Mouse (Mus musculus): ENCODE results near the gene Zfp628.

Gene Zfp628

GRCm38 (mm10) chr7:4940068-4940479 lies 25.1 kb downstream of the Zfp628 start:
- DNase-seq (ENCODE audit: low spot score in 2 of 2) = peak; percentile 65 to 79

GRCm38 (mm10) chr7:4942673-4943072 lies 27.7 kb downstream of the Zfp628 start:
- DNase-seq (ENCODE audit: low spot score in 2 of 2) = no peak

- peak; percentile 86 to 91 for DNase-seq (ENCODE audit: low spot score in 2 of 2)
Observed at GRCm38 (mm10) chr7:4943223-4943815, 28.3 kb downstream of the Zfp628 start.

DNA sequence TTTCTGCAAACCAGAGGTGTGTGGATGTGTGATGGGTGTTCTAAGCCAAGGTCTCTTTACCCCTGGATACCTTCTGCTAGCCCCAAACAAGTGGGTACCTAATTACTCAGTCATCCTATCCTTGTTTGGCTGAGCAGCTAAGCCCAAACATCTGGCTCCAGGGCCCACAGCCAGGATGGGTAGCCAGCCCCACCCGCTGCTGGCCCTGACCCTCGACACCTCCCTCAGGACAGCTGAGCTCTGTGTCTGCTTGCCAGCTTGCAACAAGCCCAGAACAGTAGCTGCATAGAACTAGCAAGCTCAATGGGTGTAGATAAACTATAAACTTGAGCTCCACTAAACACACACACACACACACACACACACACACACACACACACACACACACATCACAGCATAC lies 32.8 kb downstream of the Zfp628 start:
- DNase-seq (ENCODE audit: low spot score in 2 of 2) = no peak

GRCm38 (mm10) chr7:4948386-4948785 lies 33.4 kb downstream of the Zfp628 start:
- DNase-seq (ENCODE audit: low spot score in 2 of 2) = no peak

DNA sequence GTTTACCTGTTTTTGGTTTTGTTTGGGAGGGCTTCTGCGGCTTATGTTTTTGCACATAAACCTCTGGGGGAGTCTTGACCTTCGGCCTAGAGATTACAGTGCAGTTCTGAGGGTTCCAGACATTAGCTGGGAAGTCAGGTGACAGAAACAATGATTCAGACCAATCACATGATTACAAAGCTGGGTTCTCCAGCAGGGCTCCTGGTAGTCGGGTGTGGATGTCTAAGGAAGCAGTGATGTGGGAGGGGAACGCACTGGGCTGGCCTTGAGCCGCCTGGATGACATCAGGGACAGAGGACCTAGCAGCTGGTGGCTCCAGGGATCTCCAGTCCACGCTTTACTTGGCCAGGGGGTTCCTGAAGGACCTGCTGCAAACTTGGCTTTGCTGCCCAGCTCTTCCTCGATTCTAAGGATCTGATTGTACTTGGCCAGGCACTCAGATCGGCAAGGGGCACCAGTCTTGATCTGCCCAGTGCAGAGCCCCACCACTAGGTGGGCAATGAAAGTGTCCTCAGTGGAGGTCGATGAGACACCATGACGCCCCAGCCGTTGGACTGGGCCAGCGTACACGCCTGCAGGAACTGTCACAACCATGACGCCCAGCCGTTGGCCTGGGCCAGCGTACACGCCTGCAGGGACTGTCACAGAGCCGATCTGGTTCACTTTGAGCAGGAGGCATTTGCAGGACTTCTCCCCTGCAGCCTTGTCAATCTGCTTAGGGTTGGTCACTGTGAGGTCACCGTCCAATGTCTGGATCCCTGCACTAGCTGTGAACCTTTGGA lies 35.7 kb downstream of the Zfp628 start:
- DNase-seq (ENCODE audit: low spot score in 2 of 2) = no peak

DNA sequence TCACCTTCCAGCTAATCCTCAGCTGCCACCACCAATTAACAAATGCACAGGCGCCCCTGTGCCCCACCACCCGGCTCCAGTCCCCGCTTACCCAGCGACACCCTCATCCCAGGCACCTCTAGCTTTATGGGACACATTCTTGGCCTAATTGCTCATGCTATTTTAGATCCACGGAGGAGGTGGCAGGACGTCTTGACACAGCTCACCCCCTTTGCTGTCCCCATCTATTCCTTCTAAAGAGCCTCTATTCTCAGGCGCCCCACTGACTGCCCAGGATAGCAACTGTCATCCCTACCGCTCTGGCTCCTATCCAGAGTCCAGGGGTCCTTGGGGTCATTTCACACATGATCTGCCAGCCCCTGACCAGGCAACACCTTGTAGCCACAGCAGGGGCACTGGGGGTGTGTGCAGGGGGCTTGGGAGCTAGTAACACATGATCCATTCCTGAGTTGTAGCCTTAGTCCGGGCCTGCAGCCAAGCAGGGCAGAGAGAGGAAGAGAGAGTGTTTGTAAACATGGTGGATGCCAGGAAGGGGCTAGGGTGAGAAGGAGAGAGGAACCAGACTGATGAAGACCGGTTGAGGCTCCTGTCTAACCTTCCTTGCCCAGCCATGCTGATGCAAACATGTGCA lies 38.9 kb downstream of the Zfp628 start:
- DNase-seq (ENCODE audit: low spot score in 2 of 2) = no peak

DNA sequence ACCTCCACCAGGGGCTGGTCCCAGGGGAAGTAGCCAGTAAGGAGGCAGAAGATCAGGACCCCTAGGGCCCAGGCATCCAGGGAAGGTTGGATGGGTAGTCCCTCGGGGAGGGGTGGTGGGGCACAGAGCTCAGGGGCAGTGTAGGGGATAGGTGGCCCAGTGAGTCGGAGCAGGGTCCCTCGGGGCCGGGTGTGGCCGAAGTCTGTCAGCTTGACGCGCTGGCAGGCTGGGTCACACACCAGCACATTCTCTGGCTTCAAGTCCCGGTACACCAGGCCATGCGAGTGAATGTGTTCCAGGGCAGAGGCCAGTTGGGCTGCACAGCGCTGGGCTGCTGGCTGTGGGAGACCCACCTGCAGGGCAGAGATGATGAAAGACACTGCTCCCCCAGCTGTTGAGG lies 42.3 kb downstream of the Zfp628 start:
- DNase-seq (ENCODE audit: low spot score in 2 of 2) = no peak

DNA sequence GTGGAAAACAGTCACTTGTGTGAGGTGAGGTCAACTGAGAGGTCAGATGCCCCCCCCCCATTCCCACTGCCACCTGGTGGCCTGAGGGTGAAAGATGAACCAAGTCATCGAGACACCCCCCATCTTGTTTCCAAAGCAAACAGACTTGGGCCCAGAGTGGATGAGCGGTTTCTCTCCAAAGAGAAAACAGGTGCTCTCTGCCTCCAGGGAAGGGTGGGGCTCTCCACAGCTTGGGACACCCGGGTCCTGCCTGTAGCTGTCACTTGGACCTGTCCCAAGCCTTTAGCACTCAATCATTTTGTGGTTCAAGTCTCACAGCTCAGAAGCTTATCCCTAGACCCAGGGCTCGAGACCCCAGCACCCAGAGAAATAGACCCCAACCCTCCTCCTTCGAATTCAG lies 48.5 kb downstream of the Zfp628 start:
- no peak for DNase-seq (ENCODE audit: low spot score in 2 of 2)

- peak; percentile 47 to 59 for DNase-seq (ENCODE audit: low spot score in 2 of 2)
Observed at GRCm38 (mm10) chr7:4964272-4964671, 49.3 kb downstream of the Zfp628 start, which contains the start of gene Sbk2. Gene Sbk2, minus strand, starts transcription at chr7:4964406.

- no peak for DNase-seq (ENCODE audit: low spot score in 2 of 2)
Observed at GRCm38 (mm10) chr7:4964988-4965387, 50.0 kb downstream of the Zfp628 start.

- no peak for DNase-seq (ENCODE audit: low spot score in 2 of 2)
Observed at GRCm38 (mm10) chr7:4971068-4971467, 56.1 kb downstream of the Zfp628 start, which contains the start of gene Sbk3. Gene Sbk3, minus strand, starts transcription at chr7:4971168.
